Mouse (Mus musculus): ENCODE data around the gene Olfr722.
"Not testable (repeated sequence)": the region's sequence is repeated elsewhere in the genome, so short reads cannot be mapped to it uniquely, and the experiment has no call there.

The Olfr722 gene

DNA sequence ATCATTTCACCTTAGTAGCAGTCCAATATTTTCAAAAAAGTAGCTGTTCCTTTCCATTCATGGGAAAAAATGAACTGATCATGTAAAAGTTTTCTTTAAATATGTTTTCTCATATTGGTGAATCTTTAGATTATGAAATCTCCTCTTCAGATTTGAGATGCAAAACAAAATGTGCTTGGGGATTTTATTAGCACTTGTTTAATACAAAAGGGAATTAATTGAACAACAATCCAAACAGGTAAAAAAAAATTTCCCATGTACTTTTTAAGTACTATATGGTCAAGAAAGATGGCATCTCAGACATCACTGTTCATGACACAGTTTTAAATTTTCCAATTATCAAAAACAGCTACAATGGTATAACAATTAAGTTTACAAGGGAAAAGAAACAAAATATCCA is at the start of gene Olfr722:
Gene Olfr722, minus strand, starts transcription at position 101 of the 400 bp plus-strand sequence.
- no peak for DNase-seq

- not testable (repeated sequence) for DNase-seq
These were observed 29.9 kb upstream of the Olfr722 start, which contains the start of gene Olfr723 for GRCm38 (mm10) chr14:49931687-49932086. Gene Olfr723 (minus strand): TSS chr14:49931787.

GRCm38 (mm10) chr14:49860387-49860786 is 41.4 kb downstream of the Olfr722 start:
- DNase-seq = peak; percentile 48
